Mouse (Mus musculus) ovary, postnatal 10 days (tissue): ENCODE data around the gene Oxgr1.
"Not testable (repeated sequence)": the region's sequence is repeated elsewhere in the genome, so short reads cannot be mapped to it uniquely, and the experiment has no call there.

Experiments used
- DNase-seq: peaks from one replicate; pipeline ENCODE4 v3.0.0; 2022; ENCODE audit warnings: low spot score

Gene Oxgr1

DNA sequence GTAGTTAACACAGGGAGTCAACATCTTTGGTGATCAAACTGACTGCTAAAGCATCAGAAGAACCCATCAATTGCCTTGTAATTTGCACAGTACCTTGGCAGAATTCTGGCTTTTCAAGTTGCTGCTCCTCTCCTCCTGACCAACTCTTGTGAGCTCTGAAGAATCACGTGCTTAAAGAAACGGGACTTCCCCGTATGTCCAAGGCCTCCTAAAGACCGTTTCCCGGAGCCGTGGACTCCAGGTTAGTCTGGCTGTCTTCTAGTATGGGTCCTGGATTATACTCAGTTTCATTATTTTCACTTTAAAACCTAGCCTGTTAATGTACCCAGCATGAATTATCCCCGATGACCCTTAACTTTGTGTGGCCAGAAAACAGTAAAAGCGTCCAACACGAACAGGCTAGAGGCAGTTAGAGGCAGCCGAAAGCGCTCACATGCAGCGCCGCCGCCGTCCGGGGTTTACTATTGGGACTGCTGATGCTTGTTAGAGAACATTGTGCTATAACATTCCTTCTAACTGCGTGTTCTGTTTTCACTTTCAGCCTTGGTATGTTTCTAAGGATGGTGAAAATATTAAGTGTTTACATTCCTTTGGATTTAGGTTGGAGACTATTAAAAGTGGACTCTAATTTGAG lies at the start of gene Oxgr1:
Gene Oxgr1 (minus strand): TSS at position 249 of the 634 bp plus-strand sequence.
- DNase-seq, result no peak

GRCm38 (mm10) chr14:120090401-120090800 lies 48.2 kb upstream of the Oxgr1 start:
- no peak for DNase-seq

DNA sequence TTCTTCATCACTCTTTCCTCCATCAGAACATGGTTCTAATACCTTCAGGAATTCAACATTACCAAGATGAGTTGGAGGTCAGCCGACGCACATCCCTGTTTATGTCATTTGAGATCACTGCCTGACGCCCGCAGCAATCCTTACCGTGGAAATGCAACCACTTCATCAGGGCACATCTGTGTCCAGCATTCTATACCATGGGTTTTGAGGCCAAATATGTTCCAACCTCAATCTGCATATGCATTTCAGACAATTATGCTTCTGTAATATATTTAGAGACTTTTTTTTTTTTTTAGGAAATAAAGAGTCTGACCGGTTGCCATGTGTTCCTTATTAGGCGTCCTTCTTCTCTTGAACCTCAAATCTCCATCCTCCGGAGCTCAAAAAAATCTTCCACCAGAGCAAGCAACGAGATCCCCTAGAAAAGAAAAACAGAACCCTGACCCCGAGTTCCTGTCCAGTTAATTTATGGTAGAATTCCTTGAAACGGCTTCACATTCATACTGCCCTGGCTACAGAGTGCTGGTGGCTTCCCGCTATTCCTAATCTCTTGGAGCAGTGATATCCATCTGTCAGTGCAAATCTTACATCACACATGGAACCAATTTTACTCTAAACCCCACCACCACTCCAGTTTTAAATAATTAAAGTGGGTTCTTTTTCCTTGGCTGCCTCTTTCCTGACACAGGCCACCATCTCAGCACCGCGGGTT lies 47.6 kb upstream of the Oxgr1 start:
- DNase-seq, result no peak

DNA sequence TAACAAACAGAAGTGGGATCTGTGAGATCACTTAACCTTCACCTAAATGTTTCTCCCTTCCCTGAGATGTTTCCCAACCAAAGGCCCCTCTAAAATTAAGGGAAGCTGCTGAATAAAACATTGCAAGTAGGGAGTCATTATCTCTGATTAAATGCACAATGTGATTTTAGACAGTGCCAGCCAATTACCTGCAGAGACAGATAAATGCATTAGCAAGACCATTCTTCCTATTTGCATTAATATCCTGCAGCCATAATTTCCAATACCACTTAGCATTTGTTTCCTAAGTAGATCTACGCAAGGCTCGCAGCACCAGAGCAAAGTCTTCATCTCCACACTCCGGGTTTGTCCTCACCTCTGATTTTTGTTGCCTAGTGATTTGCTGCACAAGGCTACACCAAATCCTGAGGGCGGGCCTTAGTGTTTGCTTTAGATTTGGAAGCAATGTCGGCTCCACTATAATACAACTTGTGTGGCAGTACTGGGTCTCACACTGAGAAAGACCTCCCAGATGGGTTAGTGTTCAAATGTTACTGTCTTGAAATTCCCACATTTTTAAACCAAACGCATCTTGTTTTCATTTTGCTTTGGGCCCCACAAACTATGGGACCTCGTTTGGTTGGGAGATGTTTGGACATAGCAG lies 46.9 kb upstream of the Oxgr1 start:
- DNase-seq, result no peak

DNA sequence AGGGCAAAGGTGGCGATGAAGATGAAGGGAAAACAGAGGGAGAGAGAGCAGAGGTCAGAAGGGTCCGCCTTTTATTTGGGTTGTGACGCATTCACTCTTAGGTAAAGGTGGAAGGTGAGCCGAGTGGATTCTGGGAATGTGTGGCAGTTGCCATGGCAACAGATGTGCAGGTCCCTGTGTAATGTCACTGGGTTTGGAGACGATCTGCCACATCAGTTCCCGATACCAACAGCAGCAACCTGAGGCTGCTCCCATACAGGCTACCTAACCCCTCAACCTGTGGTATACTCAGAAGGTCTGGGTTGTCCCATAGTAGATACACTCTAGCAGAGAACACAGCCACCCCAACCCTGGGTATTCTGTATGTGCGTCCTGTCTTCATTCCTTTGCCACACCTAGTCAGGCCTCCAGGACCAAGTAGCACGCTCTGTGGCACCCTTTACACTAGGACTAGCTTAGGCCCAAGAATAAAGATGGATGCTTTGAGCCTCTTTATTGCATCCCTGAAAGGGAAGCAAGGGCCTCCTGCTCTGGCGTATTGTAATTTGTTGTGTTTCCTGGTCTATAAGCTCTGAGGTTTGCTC lies 41.9 kb upstream of the Oxgr1 start:
- no peak for DNase-seq

DNA sequence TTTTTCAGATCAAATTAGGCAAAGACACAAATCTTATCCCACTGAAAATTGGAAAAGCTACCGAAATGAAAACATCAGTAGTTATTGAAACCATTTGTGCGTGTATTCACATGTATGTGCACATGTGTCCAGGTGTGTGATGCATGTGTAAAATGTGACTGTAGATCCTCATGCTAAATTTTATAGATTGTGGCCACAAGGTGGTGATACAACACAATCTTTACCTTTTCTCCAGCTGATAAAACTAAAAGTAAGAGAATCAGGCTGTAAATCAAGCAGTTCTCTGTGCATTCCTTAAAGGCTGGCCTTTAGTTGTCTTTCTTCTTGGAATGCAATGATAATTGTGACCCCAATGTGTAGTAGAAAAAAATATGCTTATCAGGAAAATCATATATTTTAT lies 34.0 kb upstream of the Oxgr1 start:
- DNase-seq, result no peak

DNA sequence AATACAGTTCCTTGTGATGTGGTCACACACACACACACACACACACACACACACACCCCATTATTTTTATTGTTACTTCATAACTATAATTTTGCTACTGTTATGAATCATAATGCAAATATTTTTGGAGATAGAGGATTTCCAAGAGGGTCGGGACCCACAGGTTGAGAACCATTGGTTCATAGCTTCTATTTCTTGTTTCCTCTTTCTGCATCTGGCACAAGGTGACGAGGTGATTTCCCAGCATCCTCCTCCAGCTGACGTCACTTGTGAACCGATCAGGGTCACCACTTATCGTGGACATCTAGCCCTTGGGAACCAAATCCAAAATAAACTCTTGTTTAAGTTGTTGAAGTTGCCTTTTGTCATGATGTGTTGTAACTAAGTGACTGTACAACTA lies 33.5 kb upstream of the Oxgr1 start:
- DNase-seq, result no peak

DNA sequence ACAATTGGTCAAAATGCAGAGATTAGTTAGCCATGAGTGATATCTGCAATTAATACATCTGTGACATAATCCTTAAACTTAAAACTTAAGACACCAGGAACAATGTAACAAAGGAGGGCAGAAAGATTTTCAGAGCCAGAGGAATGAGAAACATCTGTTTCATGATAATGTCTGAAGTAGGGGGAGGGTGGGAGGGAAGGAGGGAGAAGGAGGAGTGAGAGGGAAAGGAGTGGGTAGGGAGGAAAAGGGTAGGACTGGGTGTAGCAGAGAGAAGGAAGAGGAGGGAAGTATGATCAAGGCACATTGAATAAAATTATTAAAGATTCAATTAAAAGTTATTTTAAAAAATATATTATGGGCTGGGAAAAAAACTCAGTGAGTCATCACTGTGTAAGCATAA lies 32.0 kb upstream of the Oxgr1 start:
- DNase-seq, result no peak

- DNase-seq, result peak; percentile 11
Measured at GRCm38 (mm10) chr14:120061096-120061495, 18.9 kb upstream of the Oxgr1 start.

GRCm38 (mm10) chr14:120033454-120033853 lies 8.8 kb downstream of the Oxgr1 start:
- no peak for DNase-seq

GRCm38 (mm10) chr14:120019948-120020347 lies 22.3 kb downstream of the Oxgr1 start:
- DNase-seq, result no peak

DNA sequence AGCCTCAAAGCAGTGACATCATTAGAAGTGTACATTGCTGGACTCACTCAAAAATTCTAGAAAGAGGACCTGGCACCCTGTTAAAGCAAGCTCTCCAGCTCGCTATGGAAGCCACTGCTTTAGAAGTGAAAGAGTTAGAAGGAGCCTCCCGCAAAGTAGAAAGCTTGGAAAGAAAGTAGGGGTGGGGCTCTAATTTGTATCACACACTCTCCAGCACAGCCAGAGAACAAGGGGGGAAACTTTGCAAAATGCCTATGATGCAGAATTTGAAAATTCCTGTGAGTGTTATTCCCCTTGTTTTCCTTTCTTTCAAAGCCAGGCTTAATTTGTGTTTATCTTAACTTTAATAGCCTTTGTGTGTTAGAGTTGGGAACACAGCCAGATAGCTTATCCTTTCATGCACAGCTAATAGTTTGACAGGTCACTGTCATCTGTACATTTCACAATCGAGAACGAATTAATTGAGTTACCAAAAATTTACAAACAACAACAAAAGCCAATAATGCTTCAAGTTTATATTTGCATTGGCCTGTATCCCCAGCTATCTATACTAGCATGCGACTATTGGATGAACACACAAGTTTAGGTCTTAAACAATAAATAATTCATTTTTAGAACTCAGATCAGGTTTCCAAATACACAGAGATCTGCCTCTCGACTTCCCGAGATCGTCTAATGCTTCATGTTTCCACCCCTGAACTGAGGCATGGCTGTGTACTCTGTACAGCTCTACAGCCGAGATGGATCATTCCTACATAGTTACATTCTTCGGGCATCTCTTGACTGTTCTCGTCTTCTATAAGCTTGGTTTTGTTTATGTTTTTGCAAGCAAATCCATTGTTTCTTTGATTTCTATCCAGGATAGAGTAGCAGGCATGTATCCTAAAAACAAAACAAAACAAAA lies 32.0 kb downstream of the Oxgr1 start:
- no peak for DNase-seq

- no peak for DNase-seq
Measured at GRCm38 (mm10) chr14:120005153-120005552, 37.1 kb downstream of the Oxgr1 start.

DNA sequence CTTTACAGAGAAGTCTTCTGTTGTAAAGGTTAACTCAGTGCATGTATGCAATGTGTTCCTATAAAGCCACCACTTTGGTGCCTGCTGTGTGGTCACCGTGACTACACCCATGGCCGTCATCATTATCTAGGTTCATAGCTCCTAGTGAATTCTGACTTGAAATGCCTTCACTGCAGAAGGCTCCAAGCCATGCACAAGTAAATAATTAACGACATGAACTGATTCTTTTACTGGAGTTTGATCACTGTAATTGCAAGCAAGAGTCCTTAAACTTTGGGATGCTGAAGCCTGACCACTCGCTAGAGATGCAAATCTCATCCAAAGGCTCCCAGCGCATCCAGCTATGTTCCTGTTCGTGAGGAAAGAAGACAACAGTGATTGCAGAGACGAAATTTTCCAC lies 38.6 kb downstream of the Oxgr1 start:
- DNase-seq, result no peak

DNA sequence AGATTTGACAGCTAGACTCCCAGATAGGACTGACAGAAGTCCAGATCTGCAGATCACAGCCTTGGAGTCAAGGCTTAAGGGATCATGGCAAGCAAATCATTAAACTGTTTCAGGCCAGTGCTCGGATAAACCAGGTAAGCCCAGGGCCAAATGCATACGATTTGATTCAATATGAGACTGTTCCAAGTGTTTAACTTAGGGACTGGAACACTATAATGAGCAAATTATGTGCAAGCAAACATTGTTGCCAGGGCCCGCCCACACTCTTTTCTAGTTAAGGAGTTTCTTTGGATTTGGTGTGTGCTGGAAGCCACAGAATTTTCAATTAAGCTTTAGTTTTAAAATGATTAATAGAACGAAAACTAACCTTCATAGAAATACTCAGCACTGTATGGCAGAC lies 39.6 kb downstream of the Oxgr1 start:
- no peak for DNase-seq

GRCm38 (mm10) chr14:119989651-119990050 lies 52.6 kb downstream of the Oxgr1 start:
- no peak for DNase-seq

DNA sequence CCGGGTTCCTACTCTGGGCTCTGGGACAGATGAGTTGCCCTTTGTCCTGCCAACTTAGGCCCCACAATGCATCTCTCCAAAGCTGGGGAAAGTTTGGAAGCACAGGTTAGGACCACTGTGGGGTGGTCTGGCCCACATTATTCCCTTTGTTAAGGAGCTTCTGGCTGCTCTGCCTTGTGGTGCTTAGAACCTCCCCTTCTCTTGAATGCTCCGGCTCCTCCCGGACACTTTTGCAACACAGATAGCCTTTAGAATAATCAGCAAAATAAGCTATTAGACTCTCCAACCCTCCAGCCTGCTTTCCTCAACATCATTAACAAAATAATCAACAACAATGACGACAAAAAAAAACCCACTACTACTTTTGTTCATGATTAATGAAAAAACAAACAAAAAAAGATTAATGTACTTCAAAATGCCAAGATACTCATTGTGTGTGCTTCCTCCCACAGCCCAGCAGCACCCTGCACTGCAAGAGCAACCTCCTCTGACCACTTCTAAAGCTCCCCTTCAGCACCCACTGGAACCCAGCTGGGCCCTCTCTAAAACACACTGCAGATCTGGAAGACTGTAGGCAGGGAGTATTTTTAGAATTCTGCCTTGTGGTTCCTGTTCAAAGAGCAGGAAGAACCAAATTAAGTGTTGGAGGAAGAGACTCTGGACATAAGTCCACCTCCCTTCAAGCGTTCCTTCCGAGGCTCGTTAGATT lies 53.1 kb downstream of the Oxgr1 start:
- no peak for DNase-seq

DNA sequence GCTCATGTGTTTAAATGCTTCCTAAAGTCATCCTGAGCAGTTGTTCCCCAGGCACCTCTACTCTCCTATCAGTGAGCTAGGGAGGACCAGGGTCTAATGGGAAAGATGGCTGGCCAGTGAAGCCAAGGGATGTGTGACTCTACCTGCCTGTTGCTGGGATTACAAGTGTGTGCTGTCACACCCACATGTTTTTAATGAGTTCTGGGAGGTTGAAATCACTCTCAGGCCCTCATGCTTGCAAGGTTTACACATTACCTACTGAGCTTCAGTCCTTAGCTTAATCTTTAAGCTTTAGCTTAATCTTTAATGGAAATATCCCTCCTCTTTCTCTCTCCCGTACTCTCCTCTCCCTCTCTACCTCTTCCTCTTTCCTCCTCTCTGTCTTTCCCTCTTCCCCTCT lies 55.0 kb downstream of the Oxgr1 start:
- no peak for DNase-seq

DNA sequence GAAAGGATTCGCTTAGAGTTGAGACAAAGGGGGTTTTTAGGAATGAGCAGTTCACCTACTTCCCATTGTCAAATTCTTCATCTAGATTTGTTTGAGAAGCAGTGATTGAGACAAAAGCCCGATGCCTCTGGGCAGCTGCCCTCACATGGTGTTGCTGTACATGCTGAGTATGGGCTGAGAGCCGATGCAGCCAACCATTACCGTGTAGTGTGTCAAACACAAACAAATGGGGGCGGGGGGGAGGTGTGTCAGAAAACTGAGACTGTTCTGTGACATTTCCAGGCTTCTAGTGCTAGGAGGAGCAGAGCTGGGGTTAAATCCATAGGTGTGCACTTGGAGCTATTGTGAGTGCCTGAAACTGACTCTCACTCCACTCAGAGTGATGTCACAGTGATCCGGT lies 55.5 kb downstream of the Oxgr1 start:
- no peak for DNase-seq

DNA sequence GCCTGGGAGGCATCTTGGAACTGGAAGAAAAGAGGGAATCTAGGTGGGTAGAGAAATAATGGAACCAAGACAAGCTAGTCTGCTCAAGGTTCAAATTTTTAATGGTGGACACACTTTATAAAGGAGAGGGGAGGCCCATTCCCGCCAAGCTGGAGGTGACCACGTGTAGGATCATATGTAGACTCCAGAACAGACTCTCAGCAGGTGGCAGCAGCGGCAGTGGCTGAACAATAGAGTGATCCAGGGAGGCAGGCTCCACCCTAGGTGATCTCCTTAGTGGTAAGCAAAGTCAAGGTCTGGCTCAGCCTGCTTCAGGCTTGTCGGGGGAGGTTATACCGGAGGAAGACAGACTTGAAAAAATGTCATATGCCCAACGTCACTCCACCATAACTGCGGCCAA lies 55.9 kb downstream of the Oxgr1 start:
- DNase-seq, result not testable (repeated sequence)

- DNase-seq, result no peak
Measured at GRCm38 (mm10) chr14:119981314-119981713, 60.9 kb downstream of the Oxgr1 start.
